Mouse (Mus musculus) liver, embryonic 14.5 days (tissue): ENCODE data around the gene Iqsec3.

Experiments used
- CTCF ChIP-seq: IDR thresholded peaks from 2 replicates; pipeline ENCODE4 v1.5.1; 2016; ENCODE audit warnings: antibody characterized with exemption, low read depth, control low read depth
- EP300 ChIP-seq: IDR thresholded peaks from 2 replicates; pipeline ENCODE4 v1.6.1; 2016; ENCODE audit warnings: antibody characterized with exemption, low read depth

DNA sequence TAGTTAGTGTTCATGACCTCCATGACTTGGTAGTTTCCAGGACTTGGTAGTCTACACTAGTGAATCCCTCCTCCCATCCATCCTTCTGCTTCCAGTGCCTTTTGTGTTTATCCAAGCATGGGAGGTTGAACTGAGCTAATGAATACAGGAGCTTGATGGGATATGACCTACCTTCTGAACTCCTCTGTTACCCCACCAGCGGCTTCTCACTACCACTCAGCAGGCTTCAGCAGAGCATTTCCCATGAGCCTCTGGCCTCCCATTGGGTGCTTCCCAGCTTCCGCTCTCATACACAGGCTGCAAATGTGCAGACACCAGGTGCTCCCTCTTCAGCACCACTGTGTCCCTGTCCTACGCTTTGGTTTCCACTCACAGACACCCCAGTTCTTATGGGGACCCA, 36.9 kb upstream of the Iqsec3 start:
- no peak for TF ChIP-seq EP300
- no peak for TF ChIP-seq CTCF
